Mouse (Mus musculus) spleen, adult 10 weeks (tissue): ENCODE measurements around the gene Cnnm3. TPM values are rescaled to one million over a fixed set of nuclear protein-coding genes. Genes with fewer than 3 reads are reported as not detected.

Source experiments
- polyA plus RNA-seq: library from polyadenylated mRNA; stranded (reverse); fragments of 350-450 nt; fragmentation: Illumina TruSeq; extraction: RNeasy Lipid Tissue Mini Kit (QIAGEN cat#74804); gene quantifications from one replicate; pipeline ENCODE4 v1.2.3, GENCODE M21; 2015; ENCODE audit warnings: low replicate concordance; ENCODE audit not compliant: insufficient read depth

Cnnm3 gene
- 9.5 TPM for polyA plus RNA-seq

GRCm38 (mm10) chr1:36511289-36512021 lies at the start of gene Cnnm3:
Gene Cnnm3, plus strand, starts transcription at chr1:36511867.

GRCm38 (mm10) chr1:36471181-36472105 lies 40.2 kb upstream of the Cnnm3 start, which contains the start of gene Cnnm4:
Gene Cnnm4, plus strand, starts transcription at chr1:36471620.

GRCm38 (mm10) chr1:36536783-36537182 lies 25.1 kb downstream of the Cnnm3 start, which contains the start of gene Ankrd23:
Gene Ankrd23, minus strand, starts transcription at chr1:36536883.

GRCm38 (mm10) chr1:36539186-36539585 lies 27.5 kb downstream of the Cnnm3 start, which contains the start of gene Gm42417:
Gene Gm42417, minus strand, starts transcription at chr1:36539429.

GRCm38 (mm10) chr1:36546888-36547471 lies 35.3 kb downstream of the Cnnm3 start, which contains the start of gene Ankrd39:
Gene Ankrd39, minus strand, starts transcription at chr1:36547445.

GRCm38 (mm10) chr1:36558031-36558993 lies 46.6 kb downstream of the Cnnm3 start, which contains the start of gene Sema4c:
Gene Sema4c, minus strand, starts transcription at chr1:36558349.

Other genes starting within 250 kb of the Cnnm3 start
- gene Neurl3, start 237.2 kb upstream of the Cnnm3 start, polyA plus RNA-seq, result 166 TPM
- gene Arid5a, start 204.1 kb upstream of the Cnnm3 start, polyA plus RNA-seq, result 18.2 TPM
- 39.1 TPM for gene Kansl3, start 142.7 kb upstream of the Cnnm3 start, polyA plus RNA-seq
- gene Fer1l5, start 139.6 kb upstream of the Cnnm3 start, polyA plus RNA-seq, result not detected
- gene Lman2l, start 66.6 kb upstream of the Cnnm3 start, polyA plus RNA-seq, result 30.2 TPM
- gene Cnnm4, start 40.2 kb upstream of the Cnnm3 start, polyA plus RNA-seq, result 5.4 TPM
- 18.8 TPM for gene Ankrd23, start 25.0 kb downstream of the Cnnm3 start, polyA plus RNA-seq
- 0.57 TPM for gene Gm42417, start 27.6 kb downstream of the Cnnm3 start, polyA plus RNA-seq
- gene Ankrd39, start 35.6 kb downstream of the Cnnm3 start, polyA plus RNA-seq, result 9.2 TPM
- 7.5 TPM for gene Sema4c, start 46.5 kb downstream of the Cnnm3 start, polyA plus RNA-seq
- gene Fam178b, start 171.3 kb downstream of the Cnnm3 start, polyA plus RNA-seq, result 0.30 TPM
- 227 TPM for gene Cox5b, start 179.6 kb downstream of the Cnnm3 start, polyA plus RNA-seq
- gene 4933424G06Rik, start 198.3 kb downstream of the Cnnm3 start, polyA plus RNA-seq, result not detected
- gene Actr1b, start 202.6 kb downstream of the Cnnm3 start, polyA plus RNA-seq, result 49.8 TPM
- 12.7 TPM for gene Zap70, start 249.9 kb downstream of the Cnnm3 start, polyA plus RNA-seq